Mouse (Mus musculus) embryonic fibroblast, embryonic 13.5 days (primary cell): ENCODE results near the gene Unc13d. TPM values are rescaled to one million over a fixed set of nuclear protein-coding genes. Genes with fewer than 3 reads are reported as not detected.

Experiments used
- H3K27ac ChIP-seq: 2 replicates; pipeline ENCODE4 v1.5.1; 2012; ENCODE audit warnings: low read length, control low read depth, inconsistent platforms; ENCODE audit not compliant: insufficient read depth
- H3K4me1 ChIP-seq: 2 replicates; pipeline ENCODE4 v1.6.1; 2011; ENCODE audit warnings: low read length; ENCODE audit not compliant: control insufficient read depth, insufficient read depth
- H3K4me3 ChIP-seq: 2 replicates; pipeline ENCODE4 v1.5.1; 2011; ENCODE audit warnings: mild to moderate bottlenecking, control low read depth, low read length; ENCODE audit not compliant: insufficient read depth
- CTCF ChIP-seq: IDR thresholded peaks from 2 replicates; pipeline ENCODE4 v1.5.1; 2011; ENCODE audit warnings: mild to moderate bottlenecking, control low read depth, low read length, moderate library complexity, borderline replicate concordance; ENCODE audit not compliant: insufficient read depth
- POLR2A ChIP-seq: IDR thresholded peaks from 2 replicates; pipeline ENCODE4 v1.6.1; 2011; ENCODE audit warnings: low read depth, mild to moderate bottlenecking, control low read depth, low read length, moderate library complexity
- polyA plus RNA-seq: library from polyadenylated mRNA; stranded (reverse); fragments of >200 nt; gene quantifications from 2 replicates; pipeline ENCODE4 v1.2.4, GENCODE M21; 2011; ENCODE audit warnings: low read depth; ENCODE audit not compliant: missing spikeins, insufficient read length

The Unc13d gene
- polyA plus RNA-seq, 1 experiment: not detected

DNA sequence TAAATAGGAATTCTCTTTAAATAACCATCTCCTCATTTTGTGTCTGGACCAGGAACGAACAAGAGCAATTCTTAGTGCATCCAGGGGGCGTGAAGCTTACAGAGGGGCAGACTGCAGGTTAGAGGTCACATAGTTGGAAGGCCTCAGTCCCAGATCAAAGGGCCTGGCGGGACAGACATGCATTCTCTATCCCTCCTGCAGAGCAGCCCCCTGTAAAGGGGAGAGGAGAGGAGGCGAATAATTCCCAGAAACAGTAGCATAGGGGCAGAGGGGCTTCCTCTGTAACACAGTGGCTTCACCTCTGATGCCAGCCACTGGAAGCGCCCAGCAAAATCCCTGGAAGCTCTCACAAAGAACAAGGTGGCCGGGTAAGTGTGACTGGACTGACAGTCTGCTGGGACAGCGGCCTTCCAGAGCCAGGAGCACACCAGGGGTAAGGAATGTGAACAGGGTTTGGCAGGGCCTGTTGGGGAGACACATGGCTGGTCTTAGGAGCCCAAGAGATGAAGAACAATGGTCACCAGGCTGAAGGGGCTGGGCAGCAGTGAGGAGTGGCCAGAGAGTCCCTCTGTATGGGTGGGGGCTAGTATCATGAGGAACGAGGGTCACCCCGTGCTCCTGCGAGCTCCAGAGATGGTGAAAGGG lies 1.0 kb upstream of the Unc13d start:
- H3K4me1 ChIP-seq: no peaks in the 10 kb centered on the region
- TF ChIP-seq POLR2A (no peak), CTCF (no peak)
- H3K27ac ChIP-seq: no peak overlapping the region
- H3K4me3 ChIP-seq: no peak overlapping the region

DNA sequence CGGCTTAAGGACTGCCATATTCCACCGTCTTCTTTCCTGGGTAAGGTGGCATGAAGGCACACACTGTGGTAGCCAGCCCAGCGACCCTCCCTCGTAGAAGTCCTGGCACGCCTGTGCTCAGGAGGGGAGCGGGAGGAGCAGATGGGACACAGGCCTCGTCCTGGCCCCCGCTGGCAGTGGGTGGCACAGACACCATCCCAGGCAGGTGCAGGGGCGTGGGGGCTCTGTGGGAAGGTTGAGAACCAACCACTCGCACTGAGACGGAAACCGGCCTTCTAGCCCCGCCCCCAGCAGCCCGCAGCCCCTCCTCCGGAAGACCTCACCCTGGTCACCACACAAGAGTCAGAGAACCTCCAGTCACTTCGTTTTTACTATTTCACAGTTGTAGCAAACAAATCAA lies 460 bp upstream of the Unc13d start:
- Histone ChIP-seq H3K4me3 (no peak overlapping the region), H3K27ac (no peak overlapping the region)

DNA sequence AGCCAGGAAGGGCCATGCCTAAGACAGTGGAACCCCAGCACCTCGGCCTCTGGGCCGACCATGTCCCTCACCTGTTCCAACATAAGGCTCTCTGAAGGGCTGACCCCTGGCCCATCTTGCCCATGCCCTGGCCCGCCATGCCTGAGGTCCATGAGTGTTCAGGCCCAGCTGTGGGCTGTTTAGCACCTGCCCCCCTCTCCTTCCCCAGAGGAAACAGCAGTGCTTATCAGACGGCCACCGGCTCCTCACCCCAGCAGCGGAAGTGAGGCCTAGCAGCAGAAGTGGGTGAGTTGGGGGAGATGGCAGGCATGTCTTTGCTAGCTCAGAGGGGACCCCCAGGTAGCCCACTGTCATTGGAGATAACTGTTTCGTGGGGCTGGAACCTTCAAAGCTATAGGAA lies 925 bp downstream of the Unc13d start:
- H3K4me3 ChIP-seq: no peak overlapping the region
- TF ChIP-seq CTCF (no peak), POLR2A (no peak)
- H3K27ac ChIP-seq: no peak overlapping the region
- no peaks in the 10 kb centered on the region for H3K4me1 ChIP-seq

More for the DNA sequence above, 460 bp upstream of the Unc13d start:
- no peaks in the 10 kb centered on the region for H3K4me1 ChIP-seq
- no peak for TF ChIP-seq CTCF
- TF ChIP-seq POLR2A: no peak

DNA sequence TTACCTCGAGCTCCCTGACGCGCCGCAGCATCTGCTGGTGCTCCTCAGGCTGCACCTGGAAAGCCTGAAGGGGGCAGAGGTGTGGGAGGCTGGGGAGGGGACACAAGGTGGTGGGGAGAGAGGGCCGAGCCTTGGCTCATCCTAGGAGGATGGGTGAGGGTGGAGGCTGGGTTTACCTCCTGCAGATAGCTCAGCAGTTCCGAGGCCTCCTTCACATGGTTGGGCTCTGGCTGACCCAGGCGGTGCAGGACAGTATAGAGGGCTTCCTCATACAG lies 1.6 kb downstream of the Unc13d start:
- TF ChIP-seq POLR2A: no peak
- no peak for TF ChIP-seq CTCF
- Histone ChIP-seq H3K4me3 (no peak overlapping the region), H3K4me1 (no peaks in the 10 kb centered on the region)

DNA sequence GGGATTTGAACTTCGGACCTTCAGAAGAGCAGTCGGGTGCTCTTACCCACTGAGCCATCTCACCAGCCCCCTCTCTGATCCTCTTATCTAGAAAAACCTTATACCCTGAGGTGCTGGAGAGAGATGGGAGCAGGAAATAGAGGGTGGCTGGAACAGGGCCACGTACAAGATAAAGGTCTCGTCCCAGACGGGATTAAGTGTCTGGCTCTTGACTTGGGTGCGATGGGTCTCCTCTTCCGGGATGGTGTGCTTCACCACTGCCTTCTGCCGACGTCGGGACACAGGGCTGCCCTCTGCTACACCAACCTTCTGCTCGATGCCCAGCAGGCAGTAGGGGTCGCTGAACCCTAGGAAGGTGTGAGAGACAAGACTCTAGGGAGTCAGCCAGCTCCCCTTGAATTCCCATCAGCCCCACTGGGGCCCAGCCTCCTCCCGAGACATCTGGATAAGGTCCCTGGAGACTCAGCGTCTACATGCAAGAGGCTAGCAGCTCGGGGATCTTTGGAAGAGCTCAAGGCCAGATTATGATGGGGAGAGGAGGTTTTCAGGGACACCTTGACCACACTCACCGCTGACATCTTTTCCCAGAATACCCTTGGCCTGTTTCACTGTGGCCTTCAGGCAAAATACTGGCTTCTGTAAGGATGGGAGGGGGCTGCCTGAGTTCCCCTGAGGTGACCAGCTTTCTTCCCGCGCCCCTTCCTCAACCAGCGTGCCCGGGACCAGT lies 2.1 kb downstream of the Unc13d start:
- no peak overlapping the region for H3K4me3 ChIP-seq
- H3K4me1 ChIP-seq: no peaks in the 10 kb centered on the region
- TF ChIP-seq POLR2A: no peak
- TF ChIP-seq CTCF: 0 out of 2 replicates have a peak, but pooled peaks have one; percentile 8
- no peak overlapping the region for H3K27ac ChIP-seq

More for the DNA sequence above, 1.6 kb downstream of the Unc13d start:
- no peak overlapping the region for H3K27ac ChIP-seq

DNA sequence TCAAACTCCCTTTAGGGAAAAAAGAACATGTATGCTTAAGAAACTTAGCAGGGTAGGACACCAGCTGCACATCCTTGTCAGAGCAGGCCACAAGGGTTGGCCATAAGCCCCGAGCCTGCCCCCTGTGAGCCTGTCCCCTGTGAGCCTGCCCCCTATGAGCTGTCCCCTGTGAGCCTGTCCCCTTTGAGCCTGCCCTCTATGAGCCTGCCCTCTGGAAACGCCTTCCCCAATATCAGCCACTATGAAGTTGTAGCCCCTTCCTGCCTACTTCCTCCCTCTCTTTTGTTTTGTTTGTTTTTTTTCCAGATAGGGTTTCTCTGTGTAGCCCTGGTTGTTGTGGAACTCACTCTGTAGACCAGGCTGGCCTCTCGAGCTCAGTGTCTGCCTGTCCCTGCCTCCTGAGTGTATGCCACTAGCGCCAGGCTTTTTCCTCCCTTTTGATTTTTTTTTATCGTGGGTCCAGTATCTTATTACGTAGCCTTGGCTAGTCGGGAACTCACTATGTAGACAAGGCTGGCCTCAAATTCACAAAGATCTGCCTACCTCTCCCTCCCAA lies 3.2 kb downstream of the Unc13d start:
- no peak overlapping the region for H3K4me3 ChIP-seq
- no peaks in the 10 kb centered on the region for H3K4me1 ChIP-seq
- TF ChIP-seq CTCF: no peak
- TF ChIP-seq POLR2A: no peak
- H3K27ac ChIP-seq: no peak overlapping the region

DNA sequence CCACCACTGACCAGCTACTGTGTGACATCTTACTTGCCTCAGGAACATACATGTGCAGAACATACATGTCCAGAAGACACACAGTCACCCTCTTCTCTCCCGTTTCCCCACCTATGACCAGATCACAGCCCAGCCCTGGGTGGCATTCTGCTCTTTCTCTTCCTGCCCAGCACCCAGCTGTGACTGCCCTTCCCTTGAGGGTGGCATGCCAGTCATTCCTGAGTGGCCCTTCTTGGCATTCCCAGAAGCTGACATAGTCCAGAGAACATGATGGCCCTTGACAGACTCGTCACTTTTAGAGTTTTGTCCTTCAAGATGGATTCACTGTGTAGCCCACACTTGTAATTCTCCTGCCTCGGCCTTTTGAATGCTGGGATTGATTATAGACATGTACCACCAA lies 5.2 kb downstream of the Unc13d start:
- TF ChIP-seq CTCF (no peak), POLR2A (no peak)
- Histone ChIP-seq H3K27ac (no peak overlapping the region), H3K4me3 (no peak overlapping the region), H3K4me1 (no peaks in the 10 kb centered on the region)

DNA sequence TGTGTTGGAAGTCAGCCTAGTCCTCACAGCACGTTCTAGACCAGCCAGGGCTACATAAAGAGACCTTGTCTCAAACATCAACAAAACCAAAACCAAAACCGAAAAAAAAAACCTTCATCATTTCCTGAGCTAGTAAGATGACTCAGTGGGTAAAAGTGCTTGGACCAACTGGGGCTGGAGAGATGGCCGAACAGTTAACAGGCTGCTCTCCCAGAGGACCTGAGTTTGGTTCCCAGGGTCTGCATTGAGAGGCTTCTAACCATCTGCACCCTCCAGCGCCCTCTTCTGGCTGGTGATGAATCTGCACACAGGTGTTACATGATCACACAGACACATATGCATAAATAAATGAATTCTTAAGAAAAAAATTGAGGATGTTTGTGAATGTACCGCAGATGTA lies 6.3 kb downstream of the Unc13d start:
- TF ChIP-seq CTCF: no peak
- TF ChIP-seq POLR2A: no peak
- Histone ChIP-seq H3K4me3 (no peak overlapping the region), H3K27ac (no peak overlapping the region), H3K4me1 (no peaks in the 10 kb centered on the region)

DNA sequence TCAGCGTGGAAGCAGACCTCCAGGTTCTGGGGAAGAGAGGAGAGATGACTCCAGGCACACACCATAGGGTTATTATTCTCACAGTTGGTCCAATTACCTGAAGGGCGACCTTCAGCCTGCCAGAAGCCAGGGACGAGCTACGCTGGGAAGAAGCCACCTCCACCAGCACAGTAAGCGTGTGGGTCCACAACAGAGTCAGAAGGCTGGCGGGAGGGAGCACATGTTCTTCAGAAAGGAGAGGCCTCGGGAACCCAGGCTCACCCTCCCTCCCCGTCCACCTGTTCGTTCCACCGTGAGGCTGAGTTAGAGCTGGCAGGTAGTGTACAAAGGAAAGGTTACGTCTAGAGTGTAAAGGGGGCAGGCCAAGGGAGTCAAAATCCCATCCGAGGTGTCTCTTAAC lies 12.4 kb downstream of the Unc13d start:
- Histone ChIP-seq H3K27ac (no peak overlapping the region), H3K4me1 (no peaks in the 10 kb centered on the region), H3K4me3 (no peak overlapping the region)
- TF ChIP-seq POLR2A: no peak
- no peak for TF ChIP-seq CTCF

DNA sequence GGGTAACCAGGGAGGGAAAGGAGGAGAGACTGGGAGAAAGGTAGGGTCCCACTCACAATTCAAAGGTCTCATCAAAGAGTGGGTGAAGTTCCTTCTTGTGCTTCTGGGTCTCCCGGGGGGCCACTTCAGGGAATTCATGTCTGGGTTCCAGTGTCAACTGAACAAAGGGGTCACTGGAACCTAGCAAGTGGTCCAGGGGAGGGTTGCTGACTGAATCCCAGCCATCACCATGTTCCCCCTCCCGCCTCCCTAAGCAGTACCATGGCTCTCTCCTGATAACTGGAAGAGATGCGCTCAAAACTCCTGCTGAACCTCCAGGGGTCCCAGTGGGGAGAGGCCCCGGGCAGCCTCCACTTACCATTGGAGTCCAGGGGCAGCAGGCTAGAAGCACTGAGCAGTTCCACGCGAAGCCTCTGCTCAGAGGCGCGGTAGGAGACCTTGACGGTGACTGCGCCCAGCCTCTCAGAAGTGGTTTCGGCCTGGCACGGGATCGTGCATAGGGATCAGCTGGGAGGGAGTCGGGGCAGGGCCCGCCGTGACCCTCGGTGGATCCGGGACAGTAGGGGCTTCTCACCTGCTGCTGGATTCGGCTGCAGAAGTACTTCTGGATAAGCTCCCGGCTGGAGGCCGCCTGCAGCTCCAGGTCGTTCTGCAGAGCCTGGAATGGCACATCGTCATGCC lies 13.4 kb downstream of the Unc13d start:
- no peaks in the 10 kb centered on the region for H3K4me1 ChIP-seq
- TF ChIP-seq CTCF: no peak
- TF ChIP-seq POLR2A: no peak

More for the DNA sequence above, 13.4 kb downstream of the Unc13d start:
- no peak overlapping the region for H3K4me3 ChIP-seq
- H3K27ac ChIP-seq: no peak overlapping the region
